8 mouse cellular contexts compared by ENCODE assay signal in genomic region chr3:84582023-84582912, GRCm38 (mm10). TPM values are rescaled to one million over a fixed set of nuclear protein-coding genes. Genes with fewer than 3 reads are reported as not detected.
DNase-seq lines count a peak whose midpoint lies in the region; ATAC-seq and TF ChIP-seq lines count a peak whose summit lies in the region.

TSS of gene Arfip1 (minus strand) at chr3:84582625.

- no peaks in the 10 kb centered on the region; the same call in 1 of the 2 replicates for H3K79me2 ChIP-seq in heart, adult 2 months (replicated peaks; ENCODE audit: control insufficient read depth, insufficient read depth, low read length)

- H3K4me2 ChIP-seq in embryonic facial prominence, embryonic 13.5 days = peak within 1 kb of the TSS; percentile 86
- H3K4me2 ChIP-seq in limb, embryonic 13.5 days (replicated peaks) = peak within 1 kb of the TSS; percentile 83
- peak within 1 kb of the TSS; percentile 93 for H3K4me2 ChIP-seq in midbrain, embryonic 16.5 days (ENCODE audit: low read length)

- peak; percentile 97 for DNase-seq in 3134 (ENCODE audit: extremely low read depth, insufficient read length, low spot score)
- DNase-seq in adrenal gland, postnatal 36 days = peak; percentile 99
- DNase-seq in heart, adult 2 months = peak; percentile 97
- peak; percentile 97 to 98 for DNase-seq in kidney, adult 8-10 months
- DNase-seq in spleen, postnatal 10 days (ENCODE audit: low spot score in 2 of 2) = peak; percentile 77 to 93

- peak within 1 kb of the TSS; percentile 88 for H3K9ac ChIP-seq in embryonic facial prominence, embryonic 13.5 days
- H3K9ac ChIP-seq in heart, adult 2 months (ENCODE audit: low read depth, low read length) = peak within 1 kb of the TSS; percentile 73
- peak within 1 kb of the TSS; percentile 88 for H3K9ac ChIP-seq in limb, embryonic 13.5 days
- peak within 1 kb of the TSS; percentile 86 for H3K9ac ChIP-seq in midbrain, embryonic 16.5 days (ENCODE audit: low read depth, low read length)

- peaks cover 22% of the 10 kb centered on the region for H3K4me1 ChIP-seq in embryonic facial prominence, embryonic 13.5 days
- H3K4me1 ChIP-seq in heart, adult 2 months (ENCODE audit: control insufficient read depth, insufficient read depth, low read length) = peaks cover 2% of the 10 kb centered on the region
- peaks cover 28% of the 10 kb centered on the region for H3K4me1 ChIP-seq in limb, embryonic 13.5 days
- peaks cover 23% of the 10 kb centered on the region for H3K4me1 ChIP-seq in midbrain, embryonic 16.5 days (ENCODE audit: control insufficient read depth, insufficient read depth, low read length)

- 0 out of 2 replicates have a peak, but pooled peaks have one; percentile 11 for TF ChIP-seq EP300 in heart, adult 2 months (IDR thresholded peaks at IDR 0.05; ENCODE audit: insufficient read depth, low read depth, low read length)

- H3K36me3 ChIP-seq in embryonic facial prominence, embryonic 13.5 days = no peaks in the 10 kb centered on the region
- peaks cover 8% of the 10 kb centered on the region; the same call in 1 of the 2 replicates for H3K36me3 ChIP-seq in heart, adult 2 months (ENCODE audit: control insufficient read depth, insufficient read depth, low read length)
- no peaks in the 10 kb centered on the region for H3K36me3 ChIP-seq in limb, embryonic 13.5 days
- H3K36me3 ChIP-seq in midbrain, embryonic 16.5 days (ENCODE audit: control insufficient read depth, insufficient read depth, low read length) = no peaks in the 10 kb centered on the region

- peak within 1 kb of the TSS; percentile 91 for H3K27ac ChIP-seq in embryonic facial prominence, embryonic 13.5 days
- peak within 1 kb of the TSS; percentile 87 for H3K27ac ChIP-seq in heart, adult 2 months
- H3K27ac ChIP-seq in limb, embryonic 13.5 days = peak within 1 kb of the TSS; percentile 88
- peak within 1 kb of the TSS; percentile 89 for H3K27ac ChIP-seq in midbrain, embryonic 16.5 days (ENCODE audit: low read length)

- no peaks in the 10 kb centered on the region for H3K9me3 ChIP-seq in embryonic facial prominence, embryonic 13.5 days
- H3K9me3 ChIP-seq in limb, embryonic 13.5 days = no peaks in the 10 kb centered on the region
- no peaks in the 10 kb centered on the region for H3K9me3 ChIP-seq in midbrain, embryonic 16.5 days (replicated peaks; ENCODE audit: control insufficient read depth, low read length, poor library complexity, severe bottlenecking)

- H3K27me3 ChIP-seq in embryonic facial prominence, embryonic 13.5 days = no peaks in the 10 kb centered on the region
- no peaks in the 10 kb centered on the region for H3K27me3 ChIP-seq in heart, adult 2 months (ENCODE audit: control insufficient read depth, insufficient read depth, low read length)
- H3K27me3 ChIP-seq in limb, embryonic 13.5 days = no peaks in the 10 kb centered on the region
- H3K27me3 ChIP-seq in midbrain, embryonic 16.5 days (ENCODE audit: control insufficient read depth, insufficient read depth, low read depth, low read length) = no peaks in the 10 kb centered on the region

- no peak for TF ChIP-seq CTCF in heart, adult 2 months (IDR thresholded peaks at IDR 0.05)

- under 1% methylated on average over 60 of the region's 70 CpGs for WGBS in embryonic facial prominence, embryonic 13.5 days
- WGBS in heart, adult 2 months = under 1% methylated on average over 69 of the region's 70 CpGs
- under 1% methylated on average over 52 of the region's 70 CpGs for WGBS in limb, embryonic 13.5 days
- WGBS in midbrain, embryonic 16.5 days = 0% methylated on average over 60 of the region's 70 CpGs

- ATAC-seq in embryonic facial prominence, embryonic 13.5 days (ENCODE audit: insufficient number of reproducible peaks, insufficient read depth, low FRiP score, low TSS enrichment, low read depth) = peak; percentile 98
- peak; percentile 98 for ATAC-seq in limb, embryonic 13.5 days (ENCODE audit: low FRiP score, low read depth)
- ATAC-seq in midbrain, embryonic 16.5 days = peak; percentile 99

- peak within 1 kb of the TSS; percentile 92 for H3K4me3 ChIP-seq in embryonic facial prominence, embryonic 13.5 days
- peak within 1 kb of the TSS; percentile 75 for H3K4me3 ChIP-seq in heart, adult 2 months
- peak within 1 kb of the TSS; percentile 85 for H3K4me3 ChIP-seq in limb, embryonic 13.5 days
- peak within 1 kb of the TSS; percentile 70 for H3K4me3 ChIP-seq in midbrain, embryonic 16.5 days (ENCODE audit: low read depth, low read length)

- intact Hi-C loops in heart, adult 2 months (cut with DNase I) = loop anchor here (10.0 kb wide), 1 partner anchor 993 kb away; the partner anchor contains the start of gene Gatb

- peak; percentile 63; the same call in 1 of the 2 replicates for TF ChIP-seq POLR2A in heart, adult 2 months (IDR thresholded peaks at IDR 0.05; ENCODE audit: insufficient read depth, low read depth, low read length)

RNA-seq across cellular contexts. Expression of gene Arfip1, which starts in this region (rescaled TPM):
- 10 to 100 TPM; 46.6 to 64.1 TPM for total RNA-seq in adrenal gland, postnatal 36 days (2021)
- 42.5 and 47.1 TPM in 2 replicates for polyA plus RNA-seq in embryonic facial prominence, embryonic 13.5 days (2015; fragmentation: Nextera tagmentation; extraction: Ambion mirVana)
- total RNA-seq in heart, adult 2 months (2021) = 10 to 100 TPM; 14.8 TPM
- polyA plus RNA-seq in heart, adult 2 months (2012; rRNA removed) = 5.6 and 9.8 TPM in 2 replicates
- 43.8 and 43.9 TPM in 2 replicates for polyA plus RNA-seq in limb, embryonic 13.5 days (2015; fragmentation: Nextera tagmentation; extraction: Ambion mirVana)
- polyA plus RNA-seq in midbrain, embryonic 16.5 days (2015; fragmentation: Nextera tagmentation; extraction: Ambion mirVana) = 22.1 and 22.4 TPM in 2 replicates

Comparison
In these comparisons a context has a peak if more than half of its experiments do, and no peak if none do; other contexts are left out.
1. Peak in every context shown above with its lines: DNase-seq, ATAC-seq, H3K4me3 ChIP-seq and H3K27ac ChIP-seq.